Mouse (Mus musculus): ENCODE data around the gene Chn2. TPM values are rescaled to one million over a fixed set of nuclear protein-coding genes. Genes with fewer than 3 reads are reported as not detected.

Gene Chn2
- polyA plus RNA-seq, 1 experiment from 2014 or later, result 15.3 TPM

GRCm38 (mm10) chr6:54119885-54120666 lies 80.7 kb downstream of the Chn2 start:
- Histone ChIP-seq H3K36me3 (ENCODE audit: control insufficient read depth, insufficient read depth, low read length) (no peaks in the 10 kb centered on the region), H3K9ac (ENCODE audit: low read depth, low read length) (no peak overlapping the region), H3K27ac (replicated peaks; ENCODE audit: low read depth, low read length) (no peak overlapping the region), H3K4me1 (ENCODE audit: control insufficient read depth, insufficient read depth, low read length) (no peaks in the 10 kb centered on the region), H3K4me2 (ENCODE audit: low read depth, low read length) (no peak overlapping the region), H3K9me3 (ENCODE audit: control insufficient read depth, low read length) (no peaks in the 10 kb centered on the region), H3K4me3 (ENCODE audit: low read depth, low read length) (no peak overlapping the region), H3K27me3 (replicated peaks; ENCODE audit: control insufficient read depth, insufficient read depth, low read length) (no peaks in the 10 kb centered on the region)
- peak; percentile 54 for DNase-seq (ENCODE audit: low spot score)
- WGBS, result 37% methylated on average over 13 of the region's 13 CpGs
- ATAC-seq (ENCODE audit: low read depth), result no peak; the same call in 1 of the 2 replicates

- no peak for DNase-seq (ENCODE audit: low spot score)
- 82% methylated on average over 5 of the region's 5 CpGs for whole genome bisulfite sequencing
- Histone ChIP-seq H3K9ac (ENCODE audit: low read depth, low read length) (no peak overlapping the region), H3K27me3 (replicated peaks; ENCODE audit: control insufficient read depth, insufficient read depth, low read length) (no peaks in the 10 kb centered on the region), H3K4me2 (ENCODE audit: low read depth, low read length) (no peak overlapping the region), H3K27ac (replicated peaks; ENCODE audit: low read depth, low read length) (no peak overlapping the region), H3K36me3 (ENCODE audit: control insufficient read depth, insufficient read depth, low read length) (no peaks in the 10 kb centered on the region), H3K4me3 (ENCODE audit: low read depth, low read length) (no peak overlapping the region), H3K4me1 (ENCODE audit: control insufficient read depth, insufficient read depth, low read length) (no peaks in the 10 kb centered on the region), H3K9me3 (ENCODE audit: control insufficient read depth, low read length) (no peaks in the 10 kb centered on the region)
- no peak for ATAC-seq (ENCODE audit: low read depth)
Observed at GRCm38 (mm10) chr6:54120889-54121288, 81.5 kb downstream of the Chn2 start.

- Histone ChIP-seq H3K9ac (ENCODE audit: low read depth, low read length) (no peak overlapping the region), H3K4me1 (ENCODE audit: control insufficient read depth, insufficient read depth, low read length) (no peaks in the 10 kb centered on the region), H3K27me3 (replicated peaks; ENCODE audit: control insufficient read depth, insufficient read depth, low read length) (no peaks in the 10 kb centered on the region), H3K27ac (replicated peaks; ENCODE audit: low read depth, low read length) (no peak overlapping the region), H3K9me3 (ENCODE audit: control insufficient read depth, low read length) (no peaks in the 10 kb centered on the region), H3K36me3 (ENCODE audit: control insufficient read depth, insufficient read depth, low read length) (no peaks in the 10 kb centered on the region), H3K4me2 (ENCODE audit: low read depth, low read length) (no peak overlapping the region), H3K4me3 (ENCODE audit: low read depth, low read length) (no peak overlapping the region)
- DNase-seq (ENCODE audit: low spot score) (no peak), ATAC-seq (ENCODE audit: low read depth) (no peak)
- 84% methylated on average over 3 of the region's 3 CpGs for WGBS
Observed at GRCm38 (mm10) chr6:54124519-54124918, 85.2 kb downstream of the Chn2 start.

- Histone ChIP-seq H3K9me3 (ENCODE audit: control insufficient read depth, low read length) (no peaks in the 10 kb centered on the region), H3K4me2 (ENCODE audit: low read depth, low read length) (no peak overlapping the region), H3K9ac (ENCODE audit: low read depth, low read length) (no peak overlapping the region), H3K4me1 (ENCODE audit: control insufficient read depth, insufficient read depth, low read length) (no peaks in the 10 kb centered on the region), H3K27me3 (replicated peaks; ENCODE audit: control insufficient read depth, insufficient read depth, low read length) (no peaks in the 10 kb centered on the region), H3K36me3 (ENCODE audit: control insufficient read depth, insufficient read depth, low read length) (no peaks in the 10 kb centered on the region), H3K27ac (replicated peaks; ENCODE audit: low read depth, low read length) (no peak overlapping the region), H3K4me3 (ENCODE audit: low read depth, low read length) (no peak overlapping the region)
- ATAC-seq (ENCODE audit: low read depth), result no peak
- WGBS, result 80% methylated on average over 5 of the region's 5 CpGs
- no peak for DNase-seq (ENCODE audit: low spot score)
Observed at GRCm38 (mm10) chr6:54125536-54125935, 86.2 kb downstream of the Chn2 start.

- Histone ChIP-seq H3K9ac (ENCODE audit: low read depth, low read length) (no peak overlapping the region), H3K4me1 (ENCODE audit: control insufficient read depth, insufficient read depth, low read length) (no peaks in the 10 kb centered on the region), H3K4me3 (ENCODE audit: low read depth, low read length) (no peak overlapping the region), H3K27me3 (replicated peaks; ENCODE audit: control insufficient read depth, insufficient read depth, low read length) (no peaks in the 10 kb centered on the region), H3K4me2 (ENCODE audit: low read depth, low read length) (no peak overlapping the region), H3K9me3 (ENCODE audit: control insufficient read depth, low read length) (no peaks in the 10 kb centered on the region), H3K36me3 (ENCODE audit: control insufficient read depth, insufficient read depth, low read length) (no peaks in the 10 kb centered on the region), H3K27ac (replicated peaks; ENCODE audit: low read depth, low read length) (no peak overlapping the region)
- ATAC-seq (ENCODE audit: low read depth), result no peak
- peak; percentile 65 for DNase-seq (ENCODE audit: low spot score)
- WGBS, result 70% methylated on average over 9 of the region's 9 CpGs
Observed at GRCm38 (mm10) chr6:54126225-54126992, 87.1 kb downstream of the Chn2 start.

GRCm38 (mm10) chr6:54126993-54127697 lies 87.8 kb downstream of the Chn2 start:
- Histone ChIP-seq H3K36me3 (ENCODE audit: control insufficient read depth, insufficient read depth, low read length) (no peaks in the 10 kb centered on the region), H3K9me3 (ENCODE audit: control insufficient read depth, low read length) (no peaks in the 10 kb centered on the region), H3K4me2 (ENCODE audit: low read depth, low read length) (no peak overlapping the region), H3K4me1 (ENCODE audit: control insufficient read depth, insufficient read depth, low read length) (no peaks in the 10 kb centered on the region), H3K4me3 (ENCODE audit: low read depth, low read length) (no peak overlapping the region), H3K9ac (ENCODE audit: low read depth, low read length) (no peak overlapping the region), H3K27ac (replicated peaks; ENCODE audit: low read depth, low read length) (no peak overlapping the region), H3K27me3 (replicated peaks; ENCODE audit: control insufficient read depth, insufficient read depth, low read length) (no peaks in the 10 kb centered on the region)
- WGBS, result 78% methylated on average over 11 of the region's 11 CpGs
- ATAC-seq (ENCODE audit: low read depth) (no peak), DNase-seq (ENCODE audit: low spot score) (no peak)

GRCm38 (mm10) chr6:54128702-54129101 lies 89.3 kb downstream of the Chn2 start:
- no peak overlapping the region for H3K27ac ChIP-seq (replicated peaks; ENCODE audit: low read depth, low read length)
- H3K4me2 ChIP-seq (ENCODE audit: low read depth, low read length), result no peak overlapping the region
- no peak overlapping the region for H3K9ac ChIP-seq (ENCODE audit: low read depth, low read length)
- H3K9me3 ChIP-seq (ENCODE audit: control insufficient read depth, low read length), result no peaks in the 10 kb centered on the region
- no peaks in the 10 kb centered on the region for H3K36me3 ChIP-seq (ENCODE audit: control insufficient read depth, insufficient read depth, low read length)
- H3K4me1 ChIP-seq (ENCODE audit: control insufficient read depth, insufficient read depth, low read length), result no peaks in the 10 kb centered on the region
- H3K27me3 ChIP-seq (replicated peaks; ENCODE audit: control insufficient read depth, insufficient read depth, low read length), result no peaks in the 10 kb centered on the region
- ATAC-seq (ENCODE audit: low read depth) (no peak), DNase-seq (ENCODE audit: low spot score) (no peak)
- 50% methylated on average over 1 of the region's 1 CpGs for WGBS
- no peak overlapping the region for H3K4me3 ChIP-seq (ENCODE audit: low read depth, low read length)

- Histone ChIP-seq H3K27me3 (replicated peaks; ENCODE audit: control insufficient read depth, insufficient read depth, low read length) (no peaks in the 10 kb centered on the region), H3K4me3 (ENCODE audit: low read depth, low read length) (no peak overlapping the region), H3K4me1 (ENCODE audit: control insufficient read depth, insufficient read depth, low read length) (no peaks in the 10 kb centered on the region), H3K36me3 (ENCODE audit: control insufficient read depth, insufficient read depth, low read length) (no peaks in the 10 kb centered on the region), H3K4me2 (ENCODE audit: low read depth, low read length) (no peak overlapping the region), H3K27ac (replicated peaks; ENCODE audit: low read depth, low read length) (no peak overlapping the region), H3K9ac (ENCODE audit: low read depth, low read length) (no peak overlapping the region), H3K9me3 (ENCODE audit: control insufficient read depth, low read length) (no peaks in the 10 kb centered on the region)
- 70% methylated on average over 2 of the region's 2 CpGs for WGBS
- no peak for DNase-seq (ENCODE audit: low spot score)
- ATAC-seq (ENCODE audit: low read depth), result no peak
Observed at GRCm38 (mm10) chr6:54129570-54129969, 90.2 kb downstream of the Chn2 start.
